Mouse (Mus musculus): ENCODE data around the gene Cmya5. TPM values are rescaled to one million over a fixed set of nuclear protein-coding genes. Genes with fewer than 3 reads are reported as not detected.

The Cmya5 gene
- total RNA-seq, 2 experiments from 2014 or later = 0.17 TPM; not detected in 1

- ATAC-seq (replicated peaks; ENCODE audit: low FRiP score, poor library complexity, severe bottlenecking) = no peak
These were observed 74.1 kb downstream of the Cmya5 start for GRCm38 (mm10) chr13:93070406-93070805.

DNA sequence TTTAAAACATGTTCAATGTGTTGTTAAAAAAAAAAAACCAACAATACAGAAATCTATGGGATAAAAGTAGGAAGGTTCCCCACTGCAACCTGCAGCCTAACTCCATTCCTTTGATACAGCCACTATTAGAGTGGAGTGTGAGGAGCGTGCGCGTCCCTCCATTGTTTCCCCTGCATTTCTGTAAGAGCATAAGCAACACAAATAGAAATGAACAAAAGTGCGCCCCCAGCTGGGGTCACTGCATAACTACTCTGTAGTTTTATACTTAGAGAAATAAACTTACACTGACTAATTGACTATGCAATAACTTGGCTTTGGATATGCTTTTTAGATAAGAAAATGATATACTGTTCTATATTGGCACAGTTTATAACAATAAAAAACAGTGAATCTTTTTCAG lies 75.0 kb downstream of the Cmya5 start:
- ATAC-seq (replicated peaks; ENCODE audit: low FRiP score, poor library complexity, severe bottlenecking) = no peak

DNA sequence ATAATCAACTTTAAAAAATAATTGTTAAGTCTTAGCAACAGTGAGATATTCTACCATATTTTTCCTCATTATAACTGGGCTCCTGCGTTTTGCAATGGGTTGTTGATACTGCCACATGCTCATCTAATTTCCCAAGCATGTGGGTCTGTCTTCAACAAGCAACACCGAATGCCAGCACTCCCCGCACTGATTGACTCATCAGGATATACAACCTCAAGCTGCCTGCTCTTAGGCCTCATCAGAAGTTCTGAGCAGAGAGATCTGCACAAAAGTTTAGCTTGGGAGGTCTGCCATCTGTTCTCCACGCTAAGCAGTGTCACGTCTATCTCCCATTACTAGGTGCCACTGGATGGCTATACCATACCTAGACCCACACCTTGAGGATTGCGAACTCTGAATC lies 76.2 kb downstream of the Cmya5 start:
- ATAC-seq (replicated peaks; ENCODE audit: low FRiP score, poor library complexity, severe bottlenecking) = no peak

- no peak for ATAC-seq (replicated peaks; ENCODE audit: low FRiP score, poor library complexity, severe bottlenecking)
These were observed 81.5 kb downstream of the Cmya5 start for GRCm38 (mm10) chr13:93062860-93063636.

GRCm38 (mm10) chr13:93061311-93061710 lies 83.2 kb downstream of the Cmya5 start:
- ATAC-seq (replicated peaks; ENCODE audit: low FRiP score, poor library complexity, severe bottlenecking) = no peak

- no peak for ATAC-seq (replicated peaks; ENCODE audit: low FRiP score, poor library complexity, severe bottlenecking)
These were observed 84.1 kb downstream of the Cmya5 start for GRCm38 (mm10) chr13:93060437-93060836.

- ATAC-seq (replicated peaks; ENCODE audit: low FRiP score, poor library complexity, severe bottlenecking) = no peak
These were observed 85.9 kb downstream of the Cmya5 start for GRCm38 (mm10) chr13:93058551-93059011.

- no peak for ATAC-seq (replicated peaks; ENCODE audit: low FRiP score, poor library complexity, severe bottlenecking)
These were observed 86.8 kb downstream of the Cmya5 start for GRCm38 (mm10) chr13:93057492-93058260.

GRCm38 (mm10) chr13:93056091-93056490 lies 88.4 kb downstream of the Cmya5 start:
- no peak for ATAC-seq (replicated peaks; ENCODE audit: low FRiP score, poor library complexity, severe bottlenecking)

DNA sequence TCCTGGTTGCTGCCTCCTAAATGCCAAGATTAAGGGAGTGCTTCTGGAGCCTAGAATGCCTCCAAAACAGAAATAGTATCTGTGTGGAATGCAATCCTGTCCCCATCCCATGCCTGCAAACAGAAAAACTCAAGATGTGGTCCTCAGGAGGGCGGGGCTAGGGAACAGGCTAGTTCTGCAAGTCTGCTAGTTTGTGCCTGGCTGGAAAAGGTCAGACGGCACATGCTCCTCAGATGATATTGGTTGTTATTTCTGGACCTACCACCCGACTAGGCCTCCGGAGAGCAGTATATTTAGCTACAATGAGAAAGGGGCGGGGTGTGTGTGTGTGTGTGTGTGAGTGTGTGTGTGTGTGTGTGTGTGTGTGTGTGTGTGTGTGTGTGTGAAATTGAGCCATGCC lies 93.0 kb downstream of the Cmya5 start:
- ATAC-seq (replicated peaks; ENCODE audit: low FRiP score, poor library complexity, severe bottlenecking) = no peak

DNA sequence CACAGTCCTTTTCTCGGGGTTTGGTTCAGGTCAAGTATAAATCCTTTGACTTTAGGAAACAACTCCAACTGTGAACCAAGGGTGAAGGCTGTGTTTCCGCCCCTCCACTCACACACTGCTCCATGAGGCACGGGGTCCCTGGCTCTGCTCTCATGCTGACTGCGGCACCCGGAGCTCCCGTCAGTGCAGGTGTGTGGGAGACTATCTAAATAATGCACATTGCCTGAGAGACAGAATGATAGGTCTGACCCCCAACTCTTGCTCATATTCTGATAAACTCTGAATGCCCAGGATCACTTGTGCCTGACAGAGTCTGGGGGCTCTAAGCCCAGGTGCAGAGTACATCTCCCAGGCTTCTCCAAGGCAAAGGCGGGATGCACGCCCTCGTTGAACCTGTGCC lies 103.5 kb downstream of the Cmya5 start:
- ATAC-seq (replicated peaks; ENCODE audit: low FRiP score, poor library complexity, severe bottlenecking) = no peak

GRCm38 (mm10) chr13:93036218-93036617 lies 108.3 kb downstream of the Cmya5 start:
- no peak for ATAC-seq (replicated peaks; ENCODE audit: low FRiP score, poor library complexity, severe bottlenecking)

- ATAC-seq (replicated peaks; ENCODE audit: low FRiP score, poor library complexity, severe bottlenecking) = no peak
These were observed 115.2 kb downstream of the Cmya5 start for GRCm38 (mm10) chr13:93029337-93029736.

DNA sequence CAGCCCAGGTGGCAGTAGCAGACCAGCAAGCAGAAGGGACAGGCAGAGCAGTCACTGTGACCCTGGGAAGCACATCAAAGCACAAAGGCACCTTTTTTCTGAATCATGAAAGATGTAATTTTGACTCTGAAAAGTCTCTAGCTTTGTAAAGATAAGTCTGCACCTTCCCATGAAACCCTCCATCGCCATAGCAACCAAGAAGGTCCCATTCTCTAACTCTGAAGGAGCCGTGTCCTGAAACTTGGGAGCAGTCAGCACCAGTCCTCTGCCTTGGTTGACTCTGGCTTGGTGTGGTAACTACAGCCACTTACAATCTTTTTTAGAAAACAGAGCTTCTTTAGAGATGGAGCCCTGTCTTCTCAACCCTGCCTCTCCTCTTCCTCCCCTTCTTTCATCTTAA lies 119.7 kb downstream of the Cmya5 start:
- no peak for ATAC-seq (replicated peaks; ENCODE audit: low FRiP score, poor library complexity, severe bottlenecking)

GRCm38 (mm10) chr13:93022158-93022557 lies 122.4 kb downstream of the Cmya5 start:
- ATAC-seq (replicated peaks; ENCODE audit: low FRiP score, poor library complexity, severe bottlenecking) = no peak

GRCm38 (mm10) chr13:93012952-93013351 lies 131.6 kb downstream of the Cmya5 start:
- no peak for ATAC-seq (replicated peaks; ENCODE audit: low FRiP score, poor library complexity, severe bottlenecking)

DNA sequence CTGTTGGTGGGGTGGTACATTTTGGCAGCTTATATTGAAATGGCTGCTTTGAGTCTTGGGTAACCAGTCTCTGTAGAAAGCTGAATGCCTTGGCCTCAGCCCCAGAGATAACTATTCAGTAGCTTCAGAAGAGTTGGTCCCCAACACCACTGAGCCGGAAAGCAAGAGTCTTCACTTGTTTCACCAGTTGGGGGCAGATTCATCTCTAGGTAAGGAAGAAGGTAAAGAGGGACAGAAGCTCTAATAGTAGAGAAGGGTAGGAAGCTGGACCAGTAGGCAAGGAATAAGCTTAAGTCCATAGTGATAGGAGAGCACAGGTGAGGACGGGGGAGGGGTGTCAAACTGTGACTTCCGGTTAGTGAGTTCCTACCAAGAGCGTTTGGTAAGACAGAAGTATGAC lies 133.2 kb downstream of the Cmya5 start:
- ATAC-seq (replicated peaks; ENCODE audit: low FRiP score, poor library complexity, severe bottlenecking) = no peak

- ATAC-seq (replicated peaks; ENCODE audit: low FRiP score, poor library complexity, severe bottlenecking) = no peak
These were observed 134.0 kb downstream of the Cmya5 start for GRCm38 (mm10) chr13:93010524-93010923.

DNA sequence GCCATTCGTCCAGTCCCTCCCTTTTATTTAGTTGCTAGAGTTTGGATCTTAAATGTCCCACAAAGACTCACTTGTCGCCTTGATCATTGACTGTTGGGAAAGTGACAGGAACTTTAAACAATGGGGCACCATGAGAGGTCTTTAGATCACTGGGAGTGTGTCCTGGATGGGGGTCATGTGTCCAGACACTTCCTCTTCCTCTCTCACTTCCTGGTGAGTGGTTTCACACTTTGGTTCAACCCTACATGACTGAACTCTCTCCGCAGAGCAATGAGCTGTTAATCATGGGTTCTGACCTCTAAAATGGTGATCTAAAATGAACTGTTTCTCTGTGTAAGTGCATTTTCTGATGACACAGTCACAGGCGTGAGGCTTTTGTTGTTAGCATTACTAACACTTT lies 137.4 kb downstream of the Cmya5 start:
- ATAC-seq (replicated peaks; ENCODE audit: low FRiP score, poor library complexity, severe bottlenecking) = no peak

- ATAC-seq (replicated peaks; ENCODE audit: low FRiP score, poor library complexity, severe bottlenecking) = no peak
These were observed 138.2 kb downstream of the Cmya5 start for GRCm38 (mm10) chr13:93006347-93006746.

DNA sequence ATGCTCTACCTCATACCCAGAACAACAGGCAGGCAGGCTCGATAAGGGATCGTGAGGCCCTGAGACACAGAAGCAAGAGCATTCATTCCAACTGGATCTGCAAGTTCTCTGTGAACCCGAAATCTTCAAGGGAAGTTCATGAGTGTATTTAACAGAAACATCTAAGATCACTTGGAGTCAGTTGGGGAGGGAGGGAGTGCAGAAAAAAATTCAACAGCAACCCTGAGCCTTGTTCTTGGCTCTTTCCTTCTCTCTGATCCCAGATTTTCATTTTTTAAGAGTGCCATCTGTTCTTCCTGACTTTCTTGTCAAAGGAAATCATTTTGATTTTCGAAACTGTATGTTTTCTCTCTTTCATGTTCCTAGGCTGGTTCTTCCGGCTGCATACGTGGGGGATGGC lies 140.5 kb downstream of the Cmya5 start:
- no peak for ATAC-seq (replicated peaks; ENCODE audit: low FRiP score, poor library complexity, severe bottlenecking)

Measured in erythroblast, adult 5-6 weeks (primary cell).